Mouse (Mus musculus) small intestine, adult 2 months (tissue): Measurements from ENCODE around the gene Tsfm. TPM values are rescaled to one million over a fixed set of nuclear protein-coding genes. Genes with fewer than 3 reads are reported as not detected.
"Not testable (repeated sequence)": the region's sequence is repeated elsewhere in the genome, so short reads cannot be mapped to it uniquely, and the experiment has no call there.

ENCODE experiments used
- H3K27ac ChIP-seq: fragments of 200-500 bp; 2 replicates; pipeline ENCODE4 v1.5.1; 2012; ENCODE audit warnings: low read depth, low read length, control low read depth, inconsistent platforms; ENCODE audit not compliant: insufficient read depth
- H3K27me3 ChIP-seq: fragments of 200-500 bp; 2 replicates; pipeline ENCODE4 v1.6.1; 2012; ENCODE audit warnings: mild to moderate bottlenecking, moderate library complexity, low read length, inconsistent platforms; ENCODE audit not compliant: control insufficient read depth, insufficient read depth
- H3K36me3 ChIP-seq: fragments of 200-500 bp; 2 replicates; pipeline ENCODE4 v1.6.1; 2012; ENCODE audit warnings: mild to moderate bottlenecking, low read length, control low read depth, inconsistent platforms; ENCODE audit not compliant: control insufficient read depth, insufficient read depth
- H3K4me1 ChIP-seq: fragments of 200-500 bp; 2 replicates; pipeline ENCODE4 v1.6.1; 2012; ENCODE audit warnings: low read length, inconsistent platforms, mixed read lengths; ENCODE audit not compliant: control insufficient read depth, insufficient read depth, insufficient read length
- H3K4me3 ChIP-seq: fragments of 200-500 bp; 2 replicates; pipeline ENCODE4 v1.5.1; 2012; ENCODE audit warnings: low read depth, mild to moderate bottlenecking, control low read depth, inconsistent platforms, low read length, moderate library complexity
- CTCF ChIP-seq: fragments of 200-500 bp; IDR thresholded peaks from 2 replicates; pipeline ENCODE4 v1.5.1; 2012; ENCODE audit warnings: low read depth, mild to moderate bottlenecking, control low read depth, inconsistent platforms, low read length, moderate library complexity, mixed read lengths; ENCODE audit not compliant: insufficient replicate concordance, insufficient read length; ENCODE audit errors: extremely low read depth
- POLR2A ChIP-seq: fragments of 200-500 bp; IDR thresholded peaks from 2 replicates; pipeline ENCODE4 v1.6.1; 2012; ENCODE audit warnings: low read depth, mild to moderate bottlenecking, control low read depth, inconsistent platforms, low read length, moderate library complexity
- WGBS: fragments of 180-500 bp; shearing (Covaris S2); methylation state at CpG from one replicate; pipeline ENCODE4 v1.1.7; 2018; 5-methylcytosine and 5-hydroxymethylcytosine counted together
- polyA plus RNA-seq: library from polyadenylated mRNA; depleted of rRNA; stranded (reverse); fragments of >200 nt; gene quantifications from 2 replicates; pipeline ENCODE4 v1.2.3, GENCODE M21; 2012

Tsfm gene
- polyA plus RNA-seq, 1 experiment = 36.4 TPM

- Histone ChIP-seq H3K4me1 (peaks cover 7% of the 10 kb centered on the region; the same call in 1 of the 2 replicates), H3K27me3 (peaks cover 33% of the 10 kb centered on the region), H3K27ac (0 out of 2 replicates have a peak overlapping the region, but pooled peaks have one; percentile 1), H3K36me3 (no peaks in the 10 kb centered on the region), H3K4me3 (peak overlapping the region; percentile 53)
- no peak for TF ChIP-seq CTCF
- no peak for TF ChIP-seq POLR2A
- 49% methylated on average over 8 of the region's 8 CpGs for WGBS
These were observed 45.0 kb upstream of the Tsfm start for GRCm38 (mm10) chr10:127075651-127076050.

DNA sequence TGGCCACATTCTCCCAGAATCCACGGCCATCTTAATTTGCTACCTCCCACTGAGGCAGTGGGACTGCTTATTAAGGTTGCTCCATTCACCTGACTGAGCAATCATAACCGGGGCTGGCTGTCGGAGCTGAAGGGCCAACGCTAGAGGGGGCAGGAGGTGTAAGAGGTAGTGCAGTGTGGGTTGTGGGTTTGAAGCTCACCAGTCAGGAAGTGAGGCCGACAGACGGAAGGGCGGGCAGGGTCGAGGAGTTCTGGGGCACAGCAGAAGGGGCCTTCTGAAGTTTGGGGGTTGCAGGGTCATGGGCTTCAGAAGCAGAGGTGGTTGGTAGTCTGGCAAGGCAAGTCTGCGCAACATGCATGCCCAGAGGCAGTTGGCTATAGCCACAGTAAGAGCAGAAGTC, 44.4 kb upstream of the Tsfm start, which contains the start of gene Agap2:
TSS of gene Agap2 (plus strand) at position 205 of the 400 bp plus-strand sequence.
- Histone ChIP-seq H3K4me3 (peak within 1 kb of the TSS; percentile 53), H3K27me3 (peaks cover 27% of the 10 kb centered on the region), H3K36me3 (no peaks in the 10 kb centered on the region), H3K4me1 (peaks cover 6% of the 10 kb centered on the region; the same call in 1 of the 2 replicates), H3K27ac (0 out of 2 replicates have a peak within 1 kb of the TSS, but pooled peaks have one; percentile 1)
- no peak for TF ChIP-seq POLR2A
- peak; percentile 22; the same call in 1 of the 2 replicates for TF ChIP-seq CTCF
- 61% methylated on average over 9 of the region's 9 CpGs for WGBS

DNA sequence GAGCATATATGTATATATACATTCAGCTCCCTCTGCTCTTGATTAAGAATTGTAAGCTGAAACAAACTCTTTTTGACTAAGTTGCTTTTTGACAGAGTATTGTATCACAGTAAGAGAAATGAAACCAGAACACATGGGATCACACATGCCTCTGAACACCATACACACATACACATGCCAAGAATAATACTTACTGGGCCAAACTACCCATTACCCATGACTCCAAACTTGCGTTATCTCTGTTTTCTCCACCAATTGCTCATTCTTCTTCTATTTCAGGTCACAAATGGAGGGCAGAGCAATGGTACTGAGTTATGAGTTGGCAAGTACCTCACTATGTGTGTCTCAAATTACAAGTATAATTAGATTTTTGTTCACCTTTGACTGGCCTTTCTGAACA, 43.3 kb upstream of the Tsfm start:
- TF ChIP-seq POLR2A = no peak
- no peak for TF ChIP-seq CTCF
- H3K27ac ChIP-seq = no peak overlapping the region
- 98% methylated on average over 1 of the region's 1 CpGs for whole genome bisulfite sequencing
- peaks cover 5% of the 10 kb centered on the region; the same call in 1 of the 2 replicates for H3K4me1 ChIP-seq
- no peak overlapping the region for H3K4me3 ChIP-seq
- no peaks in the 10 kb centered on the region for H3K36me3 ChIP-seq
- peaks cover 16% of the 10 kb centered on the region for H3K27me3 ChIP-seq

- not testable (repeated sequence) for H3K4me3 ChIP-seq, H3K4me1 ChIP-seq, H3K36me3 ChIP-seq, H3K27me3 ChIP-seq, H3K27ac ChIP-seq
- 62% methylated on average over 2 of the region's 2 CpGs for WGBS
These were observed 42.3 kb upstream of the Tsfm start for GRCm38 (mm10) chr10:127072969-127073368.

DNA sequence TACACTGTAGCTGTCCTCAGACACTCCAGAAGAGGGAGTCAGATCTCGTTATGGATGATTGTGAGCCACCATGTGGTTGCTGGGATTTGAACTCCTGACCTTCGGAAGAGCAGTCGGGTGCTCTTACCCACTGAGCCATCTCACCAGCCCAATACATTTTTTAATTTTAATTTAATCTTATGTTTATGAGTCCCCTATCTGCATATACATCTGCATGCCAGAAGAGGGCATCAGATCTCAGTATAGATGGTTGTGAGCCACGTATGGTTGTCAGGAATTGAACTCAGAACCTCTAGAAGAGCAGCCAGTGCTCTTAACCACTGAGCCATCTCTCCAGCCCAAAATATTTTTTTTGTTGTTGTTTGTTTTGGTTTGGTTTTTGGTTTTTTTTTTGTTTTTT, 41.6 kb upstream of the Tsfm start:
- WGBS = 68% methylated on average over 4 of the region's 4 CpGs
- H3K36me3 ChIP-seq = peaks cover 13% of the 10 kb centered on the region
- H3K4me1 ChIP-seq, H3K27me3 ChIP-seq, H3K4me3 ChIP-seq, H3K27ac ChIP-seq: not testable (repeated sequence)

GRCm38 (mm10) chr10:127071203-127071602, 40.6 kb upstream of the Tsfm start:
- Histone ChIP-seq H3K4me3 (no peak overlapping the region), H3K36me3 (peaks cover 21% of the 10 kb centered on the region), H3K27me3 (no peaks in the 10 kb centered on the region), H3K4me1 (peaks cover 13% of the 10 kb centered on the region; the same call in 1 of the 2 replicates), H3K27ac (no peak overlapping the region)
- WGBS = 42% methylated on average over 9 of the region's 9 CpGs
- TF ChIP-seq POLR2A (no peak), CTCF (no peak)

DNA sequence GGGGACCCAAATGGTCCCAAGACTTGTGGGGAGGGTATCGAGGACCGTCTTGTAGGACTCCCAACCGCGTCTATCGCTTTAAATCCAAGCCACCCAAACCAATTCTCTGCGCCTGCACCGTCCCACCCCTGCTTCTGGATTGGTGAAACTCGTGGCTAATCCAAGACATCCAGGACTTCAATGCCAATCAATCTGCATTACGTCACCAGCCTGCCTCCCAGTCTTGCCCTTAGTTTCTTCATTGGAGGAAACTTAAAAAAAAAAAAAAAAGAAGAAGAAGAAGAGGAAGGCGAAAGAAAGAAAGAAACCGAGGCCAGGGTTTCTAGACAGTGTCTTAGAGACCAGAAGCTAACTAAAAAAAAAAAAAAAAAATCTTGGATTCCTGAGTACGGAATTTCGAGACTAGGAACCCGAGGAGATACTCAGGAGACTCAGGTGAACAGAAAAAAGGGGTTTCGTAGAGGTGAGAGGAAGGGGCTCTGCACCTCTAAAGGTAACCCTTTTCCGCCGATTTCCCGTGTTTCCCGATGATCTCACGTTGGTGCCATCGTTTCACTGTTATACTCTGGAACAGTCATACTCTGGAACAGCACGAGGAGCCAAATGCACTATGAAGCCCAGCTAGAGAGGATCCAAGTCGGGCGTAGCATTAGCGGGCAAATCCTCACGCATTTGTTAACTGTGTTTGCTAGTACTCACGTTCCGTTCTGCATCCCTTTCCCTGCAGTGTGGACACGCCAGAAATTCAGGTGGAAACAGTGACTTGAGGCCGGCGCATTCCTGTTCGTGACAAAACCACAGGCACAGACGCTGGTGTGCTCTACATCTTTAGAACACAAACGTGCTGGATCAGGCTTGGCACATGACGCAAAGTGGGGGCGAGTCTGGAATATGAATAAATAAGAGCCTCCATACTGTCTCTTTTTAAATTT, 39.8 kb upstream of the Tsfm start, which contains the start of gene Tspan31:
TSS of gene Tspan31 (minus strand) at position 75 of the 932 bp plus-strand sequence.
- WGBS = under 1% methylated on average over 36 of the region's 36 CpGs
- TF ChIP-seq CTCF (no peak), POLR2A (peak; percentile 78; the same call in 1 of the 2 replicates)
- H3K27me3 ChIP-seq = no peaks in the 10 kb centered on the region
- H3K36me3 ChIP-seq = peaks cover 22% of the 10 kb centered on the region
- H3K4me3 ChIP-seq = peak within 1 kb of the TSS; percentile 82
- peak within 1 kb of the TSS; percentile 58; the same call in 1 of the 2 replicates for H3K27ac ChIP-seq
- H3K4me1 ChIP-seq = peaks cover 15% of the 10 kb centered on the region
